Mouse (Mus musculus) liver, adult 2 months (tissue): ENCODE measurements at regions not wholly inside any gene's neighbourhood (a gene's known extent, or its start where the extent isn't known, plus 50 kb on each side); places are given as distances from the start of the nearest gene placed in this dataset.
A peak's percentile ranks its signal among the peaks of the same experiment; 100 is the strongest.

Experiments used
- DNase-seq: peaks from one replicate; pipeline ENCODE4 v3.0.0-alpha.2; 2011; ENCODE audit warnings: low read depth, low spot score; ENCODE audit errors: extremely low read depth
- H3K27ac ChIP-seq: fragments of 200-500 bp; replicated peaks from 2 replicates; pipeline ENCODE4 v1.5.1; 2012; ENCODE audit warnings: low read depth, mild to moderate bottlenecking, control low read depth, inconsistent platforms, low read length; ENCODE audit not compliant: insufficient read depth
- H3K27me3 ChIP-seq: fragments of 200-500 bp; 2 replicates; pipeline ENCODE4 v1.6.1; 2012; ENCODE audit warnings: mild to moderate bottlenecking, moderate library complexity, low read length, inconsistent platforms; ENCODE audit not compliant: control insufficient read depth, insufficient read depth
- H3K36me3 ChIP-seq: fragments of 200-500 bp; 2 replicates; pipeline ENCODE4 v1.6.1; 2012; ENCODE audit warnings: low read length, inconsistent platforms; ENCODE audit not compliant: control insufficient read depth, insufficient read depth
- H3K4me1 ChIP-seq: fragments of 200-500 bp; 2 replicates; pipeline ENCODE4 v1.6.1; 2011; ENCODE audit warnings: low read length; ENCODE audit not compliant: control insufficient read depth, insufficient read depth
- H3K4me3 ChIP-seq: fragments of 200-500 bp; 2 replicates; pipeline ENCODE4 v1.5.1; 2011; ENCODE audit warnings: low read depth, mild to moderate bottlenecking, control low read depth, low read length, moderate library complexity; ENCODE audit not compliant: insufficient read depth
- H3K79me2 ChIP-seq: fragments of 200-500 bp; 2 replicates; pipeline ENCODE4 v1.6.1; 2012; ENCODE audit warnings: inconsistent platforms, mild to moderate bottlenecking, low read length, moderate library complexity; ENCODE audit not compliant: control insufficient read depth, insufficient read depth
- H3K9ac ChIP-seq: fragments of 200-500 bp; 2 replicates; pipeline ENCODE4 v1.6.1; 2012; ENCODE audit warnings: low read depth, mild to moderate bottlenecking, control low read depth, inconsistent platforms, low read length
- CTCF ChIP-seq: fragments of 200-500 bp; IDR thresholded peaks from 2 replicates; pipeline ENCODE4 v1.5.1; 2011; ENCODE audit warnings: low read depth, low read length, control low read depth
- POLR2A ChIP-seq: fragments of 200-500 bp; IDR thresholded peaks from 2 replicates; pipeline ENCODE4 v1.6.1; 2011; ENCODE audit warnings: low read length, control low read depth; ENCODE audit not compliant: insufficient read depth; ENCODE audit errors: extremely low read depth
- WGBS: fragments of 180-500 bp; shearing (Covaris S2); methylation state at CpG from one replicate; pipeline ENCODE4 v1.1.7; 2018; 5-methylcytosine and 5-hydroxymethylcytosine counted together

DNA sequence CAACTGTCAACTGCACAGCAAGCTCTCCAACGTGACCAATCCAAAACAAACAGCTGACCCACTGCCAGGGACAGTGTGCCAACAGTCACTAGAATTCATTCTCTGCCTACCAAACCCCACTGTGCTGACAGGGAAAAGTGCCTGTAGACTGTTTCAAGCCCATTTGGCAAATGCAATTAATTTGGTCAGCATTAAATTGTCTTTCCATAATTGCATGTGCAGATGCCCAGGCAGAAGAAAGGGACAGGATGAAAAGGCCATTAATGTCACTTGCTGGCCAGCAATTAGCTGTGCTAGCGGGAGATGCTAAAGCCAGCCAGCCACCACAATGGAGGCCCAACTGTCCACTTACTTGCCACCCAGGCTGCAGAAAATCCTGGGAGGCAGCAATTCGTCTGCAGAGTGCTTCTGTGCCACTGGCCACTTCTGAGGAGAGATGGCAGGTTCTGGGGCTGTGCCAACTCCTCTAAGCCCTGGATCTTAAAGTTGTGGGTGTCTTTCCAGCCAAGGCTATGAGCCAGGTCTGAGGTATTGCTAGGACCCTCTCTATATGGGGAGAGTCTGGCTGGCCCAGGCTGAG lies 108.8 kb upstream of the Kdm8 start:
- WGBS, result 52% methylated on average over 3 of the region's 3 CpGs
- H3K4me1 ChIP-seq, result peaks cover 4% of the 10 kb centered on the region; the same call in 1 of the 2 replicates
- no peak overlapping the region for H3K27ac ChIP-seq
- no peak for TF ChIP-seq CTCF
- no peak for TF ChIP-seq POLR2A
- H3K4me3 ChIP-seq, result no peak overlapping the region
- no peaks in the 10 kb centered on the region for H3K36me3 ChIP-seq
- no peaks in the 10 kb centered on the region for H3K27me3 ChIP-seq
- H3K79me2 ChIP-seq, result no peaks in the 10 kb centered on the region
- DNase-seq, result peak; percentile 61
- H3K9ac ChIP-seq, result no peak overlapping the region

DNA sequence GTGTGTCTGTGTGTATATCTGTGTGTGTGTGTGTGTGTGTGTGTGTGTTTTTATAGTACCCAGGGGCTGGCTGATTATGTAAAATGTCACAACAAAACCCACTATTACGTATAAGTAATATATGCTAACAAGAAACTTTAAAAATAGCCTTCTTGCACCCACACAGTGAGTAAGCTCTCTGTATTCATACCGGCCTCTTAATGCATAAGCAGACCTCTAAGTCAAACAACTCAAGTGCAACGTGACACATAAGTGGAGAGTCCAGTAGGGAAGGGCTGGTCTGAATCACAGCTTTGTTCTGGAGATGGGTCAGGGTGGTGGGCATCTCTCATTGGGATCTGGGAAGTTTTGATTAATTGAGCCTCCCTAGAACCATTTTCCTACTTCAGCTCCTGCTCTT lies 107.7 kb upstream of the Kdm8 start:
- DNase-seq, result no peak
- no peak for TF ChIP-seq CTCF
- no peak for TF ChIP-seq POLR2A
- no peaks in the 10 kb centered on the region for H3K27me3 ChIP-seq
- 83% methylated on average over 3 of the region's 3 CpGs for WGBS
- H3K27ac ChIP-seq, result no peak overlapping the region
- H3K4me1 ChIP-seq, result peaks cover 4% of the 10 kb centered on the region; the same call in 1 of the 2 replicates
- no peak overlapping the region for H3K9ac ChIP-seq
- H3K4me3 ChIP-seq, result no peak overlapping the region
- H3K36me3 ChIP-seq, result no peaks in the 10 kb centered on the region
- no peaks in the 10 kb centered on the region for H3K79me2 ChIP-seq

DNA sequence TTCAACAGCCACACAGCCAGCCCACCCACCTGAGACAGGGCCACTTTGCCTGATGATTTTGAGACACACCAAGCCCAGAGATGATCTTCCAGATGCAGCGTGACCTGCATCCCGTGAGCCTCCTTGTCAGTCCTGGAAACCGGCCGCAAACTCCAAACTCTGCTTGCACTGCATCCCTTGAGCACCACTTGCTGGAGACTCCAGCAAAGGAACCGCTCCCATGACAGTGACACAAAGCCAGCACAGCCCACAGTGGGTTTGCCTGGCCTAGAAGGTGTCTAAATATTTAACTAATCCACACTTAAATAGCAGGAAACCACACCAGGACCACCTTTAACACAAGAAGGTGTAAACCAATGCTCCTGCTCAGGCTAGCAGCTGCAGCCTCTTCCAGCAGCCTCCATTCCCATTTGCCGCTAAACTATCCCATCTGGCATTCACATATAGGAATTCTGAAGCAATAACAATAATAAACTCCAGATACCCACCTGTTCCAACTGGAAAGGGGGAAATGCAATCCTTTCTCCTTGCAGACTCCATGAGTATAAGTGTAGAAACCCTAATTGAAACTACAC lies 106.2 kb upstream of the Kdm8 start:
- no peak overlapping the region for H3K9ac ChIP-seq
- DNase-seq, result no peak
- no peak overlapping the region for H3K27ac ChIP-seq
- H3K27me3 ChIP-seq, result no peaks in the 10 kb centered on the region
- peaks cover 4% of the 10 kb centered on the region; the same call in 1 of the 2 replicates for H3K4me1 ChIP-seq
- no peak overlapping the region for H3K4me3 ChIP-seq
- H3K36me3 ChIP-seq, result no peaks in the 10 kb centered on the region
- no peaks in the 10 kb centered on the region for H3K79me2 ChIP-seq
- TF ChIP-seq POLR2A, result no peak
- TF ChIP-seq CTCF, result no peak
- 79% methylated on average over 6 of the region's 6 CpGs for WGBS

DNA sequence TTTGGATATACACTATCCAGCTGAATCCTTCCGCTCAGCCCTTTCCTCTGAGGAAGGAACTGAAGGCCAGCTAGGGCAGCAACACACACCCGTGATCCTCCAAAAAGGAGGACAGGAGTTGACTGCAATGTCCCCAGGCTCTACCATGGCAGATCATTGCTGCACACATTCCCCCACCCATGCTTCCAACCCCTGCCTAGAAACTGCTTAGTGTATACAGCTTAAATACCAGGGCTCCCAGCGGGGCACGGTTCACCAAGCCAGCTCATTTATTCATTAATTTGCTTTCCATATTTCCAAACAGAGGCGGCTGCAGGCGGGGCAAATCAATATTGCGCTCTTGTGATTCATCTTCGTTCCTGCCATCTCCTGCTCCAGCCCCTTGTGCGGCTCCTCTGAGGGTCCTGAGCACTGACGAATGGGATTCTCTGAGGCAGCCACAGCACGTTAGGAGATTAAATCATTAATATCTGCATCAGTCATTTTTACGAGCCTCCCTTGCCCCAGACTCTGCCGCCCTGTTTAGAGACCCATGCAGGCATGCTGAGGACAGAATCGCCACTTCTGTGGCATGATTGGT lies 104.1 kb upstream of the Kdm8 start:
- Histone ChIP-seq H3K27ac (no peak overlapping the region), H3K4me3 (no peak overlapping the region), H3K36me3 (no peaks in the 10 kb centered on the region), H3K27me3 (no peaks in the 10 kb centered on the region; the same call in 1 of the 2 replicates), H3K4me1 (peaks cover 3% of the 10 kb centered on the region; the same call in 1 of the 2 replicates), H3K79me2 (no peaks in the 10 kb centered on the region), H3K9ac (no peak overlapping the region)
- no peak for TF ChIP-seq POLR2A
- no peak for TF ChIP-seq CTCF
- DNase-seq, result no peak
- 71% methylated on average over 14 of the region's 14 CpGs for WGBS

DNA sequence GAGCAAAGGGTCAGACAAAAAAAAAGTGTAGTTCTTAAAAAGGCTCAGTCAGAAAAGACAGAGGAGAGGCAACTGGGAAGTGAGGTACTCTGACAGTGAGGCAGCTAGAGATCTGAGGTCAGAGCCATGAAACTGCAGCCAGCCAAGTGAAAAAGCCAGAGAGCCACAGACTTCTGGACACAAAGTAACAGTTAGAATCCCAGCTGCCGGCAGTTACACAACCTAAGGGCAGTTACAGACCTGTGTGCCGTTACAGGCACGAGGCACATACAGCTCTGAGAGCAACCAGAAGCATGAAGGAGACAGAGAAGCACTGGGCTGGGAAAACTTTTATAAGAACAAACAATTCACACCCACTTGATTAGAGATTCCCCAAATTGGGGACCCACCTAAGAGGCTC lies 94.9 kb upstream of the Kdm8 start:
- DNase-seq, result no peak
- WGBS, result 47% methylated on average over 3 of the region's 3 CpGs
- no peak overlapping the region for H3K4me3 ChIP-seq
- no peak overlapping the region for H3K27ac ChIP-seq
- no peak overlapping the region for H3K9ac ChIP-seq
- H3K36me3 ChIP-seq, result no peaks in the 10 kb centered on the region
- TF ChIP-seq CTCF, result no peak
- H3K4me1 ChIP-seq, result no peaks in the 10 kb centered on the region
- no peaks in the 10 kb centered on the region for H3K79me2 ChIP-seq
- no peaks in the 10 kb centered on the region for H3K27me3 ChIP-seq

DNA sequence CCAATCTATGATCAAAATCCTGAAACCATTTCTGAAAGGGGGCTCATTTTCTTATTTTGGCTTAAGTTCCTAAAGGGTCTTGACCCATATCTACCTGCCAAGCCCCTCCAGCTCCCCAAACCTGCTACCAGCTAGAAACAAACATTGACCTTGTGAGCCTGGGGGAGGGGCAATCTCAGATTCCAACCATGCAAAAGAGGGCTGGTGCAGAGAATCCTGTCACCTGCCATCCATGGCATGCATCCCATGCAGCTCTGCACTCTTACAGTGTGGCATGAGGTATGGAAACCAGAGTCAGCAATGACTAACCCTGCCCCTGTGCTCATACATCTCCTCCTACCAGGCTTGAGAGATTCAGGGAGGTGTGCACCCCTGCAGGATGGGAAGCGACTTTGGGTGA lies 90.3 kb upstream of the Kdm8 start:
- Histone ChIP-seq H3K79me2 (no peaks in the 10 kb centered on the region), H3K36me3 (no peaks in the 10 kb centered on the region), H3K27me3 (no peaks in the 10 kb centered on the region), H3K27ac (no peak overlapping the region), H3K4me3 (no peak overlapping the region), H3K4me1 (no peaks in the 10 kb centered on the region), H3K9ac (no peak overlapping the region)
- WGBS, result 88% methylated on average over 1 of the region's 1 CpGs
- DNase-seq, result no peak
- no peak for TF ChIP-seq CTCF
- no peak for TF ChIP-seq POLR2A
